Mouse (Mus musculus) heart, adult 18-20 months (tissue): ENCODE measurements at regions not wholly inside any gene's neighbourhood (a gene's known extent, or its start where the extent isn't known, plus 50 kb on each side); places are given as distances from the start of the nearest gene placed in this dataset.

Experiments
- DNase-seq, 2 experiments: peaks; one replicate each; pipeline ENCODE4 v3.0.0; 2021 to 2022; ENCODE audit warnings: mixed read lengths in 1 of 2

GRCm38 (mm10) chr7:95814865-95815264, 356.2 kb upstream of the Tenm4 start:
- DNase-seq = no peak

GRCm38 (mm10) chr7:95823539-95823938, 347.5 kb upstream of the Tenm4 start:
- no peak for DNase-seq

DNA sequence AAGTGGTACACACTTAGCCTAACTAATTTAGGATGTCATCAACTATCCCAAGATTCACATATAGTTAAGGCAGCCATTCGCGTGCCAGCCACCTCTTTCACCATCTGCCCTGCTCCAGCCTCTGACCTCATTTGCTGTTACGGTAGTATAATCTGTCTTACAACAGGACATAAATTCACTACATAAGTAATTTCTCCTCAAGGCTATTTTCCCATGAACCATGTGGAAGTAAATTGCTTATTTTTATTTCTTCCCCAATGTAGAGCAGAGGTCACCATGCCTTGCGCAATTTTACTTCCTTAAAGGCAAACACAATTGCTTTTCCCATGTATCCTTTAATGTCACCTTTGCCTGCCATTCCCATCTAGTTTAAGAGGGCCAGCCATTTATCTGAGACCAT, 341.2 kb upstream of the Tenm4 start:
- no peak for DNase-seq

DNA sequence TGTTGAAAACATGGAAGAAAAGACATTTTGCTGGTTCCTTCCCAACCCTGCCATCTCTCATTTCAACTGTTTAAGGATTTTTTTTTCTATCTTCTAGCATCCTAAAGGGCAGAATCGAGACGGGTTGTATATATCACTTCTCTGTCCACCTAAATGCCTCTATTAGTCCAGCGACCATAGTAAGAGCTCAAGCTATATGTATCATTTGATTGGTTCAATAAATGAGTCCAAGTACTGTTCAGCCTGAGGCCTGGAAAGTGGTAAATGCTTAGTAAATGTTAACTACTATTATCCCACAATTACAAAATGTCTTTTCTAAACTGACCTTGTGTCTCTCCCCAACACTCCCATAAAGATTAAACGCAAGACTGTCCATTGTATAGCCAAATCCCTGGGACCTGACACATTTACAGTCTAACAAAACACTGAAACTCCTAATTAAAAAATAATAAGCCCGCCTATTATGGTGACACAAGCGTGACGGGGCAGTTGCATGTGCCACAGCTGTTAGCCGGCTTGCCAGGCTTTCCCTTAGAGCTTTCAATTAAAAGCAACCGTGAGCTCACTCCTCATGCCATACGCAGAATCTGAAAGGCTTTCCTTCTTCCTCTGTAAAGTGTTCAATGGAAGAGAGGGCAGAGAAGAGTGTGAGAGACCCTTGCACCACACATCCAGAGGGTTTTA, 336.7 kb upstream of the Tenm4 start:
- DNase-seq = no peak

DNA sequence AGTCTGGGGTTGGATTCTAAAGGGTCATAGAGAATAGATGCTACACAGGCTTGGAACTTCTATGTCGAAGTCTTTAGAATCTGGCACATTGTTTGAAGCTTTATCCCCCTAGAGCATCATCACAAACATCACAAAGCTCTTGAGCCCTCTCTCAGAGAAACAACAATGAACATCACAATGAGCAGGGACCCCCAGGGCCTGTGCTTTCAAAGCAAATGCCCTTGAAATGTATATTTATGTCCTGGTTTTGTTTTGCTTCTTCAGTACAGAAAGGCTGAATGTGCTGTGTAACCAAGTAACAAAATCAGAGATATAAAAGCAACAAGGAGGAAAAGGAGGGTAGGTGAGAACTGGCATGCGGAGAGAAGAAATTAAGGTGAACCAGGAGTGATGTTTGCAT, 330.6 kb upstream of the Tenm4 start:
- DNase-seq = no peak

GRCm38 (mm10) chr7:95849874-95850273, 321.2 kb upstream of the Tenm4 start:
- no peak for DNase-seq

DNA sequence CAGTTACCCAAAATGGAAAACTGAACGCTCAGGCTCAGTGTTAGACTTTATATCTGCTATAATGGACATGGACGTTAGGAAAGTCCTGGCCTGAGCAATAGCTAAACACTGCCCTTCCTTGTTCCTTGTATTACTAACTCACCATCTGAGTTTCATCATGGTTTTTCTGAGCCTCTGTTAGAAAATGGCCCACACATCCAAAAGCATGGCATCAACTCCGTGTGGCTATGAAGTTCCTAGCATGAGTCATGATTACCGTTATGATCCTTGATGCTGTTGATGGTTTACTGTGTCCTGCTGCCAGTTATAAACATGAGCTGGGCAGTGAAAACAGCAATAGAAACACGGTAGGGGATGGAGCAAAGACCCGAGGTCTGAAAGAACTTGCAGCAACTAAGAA, 318.4 kb upstream of the Tenm4 start:
- no peak for DNase-seq

GRCm38 (mm10) chr7:95853225-95853812, 317.7 kb upstream of the Tenm4 start:
- no peak for DNase-seq

- DNase-seq = no peak
Measured at GRCm38 (mm10) chr7:95858247-95858646, 312.8 kb upstream of the Tenm4 start.

DNA sequence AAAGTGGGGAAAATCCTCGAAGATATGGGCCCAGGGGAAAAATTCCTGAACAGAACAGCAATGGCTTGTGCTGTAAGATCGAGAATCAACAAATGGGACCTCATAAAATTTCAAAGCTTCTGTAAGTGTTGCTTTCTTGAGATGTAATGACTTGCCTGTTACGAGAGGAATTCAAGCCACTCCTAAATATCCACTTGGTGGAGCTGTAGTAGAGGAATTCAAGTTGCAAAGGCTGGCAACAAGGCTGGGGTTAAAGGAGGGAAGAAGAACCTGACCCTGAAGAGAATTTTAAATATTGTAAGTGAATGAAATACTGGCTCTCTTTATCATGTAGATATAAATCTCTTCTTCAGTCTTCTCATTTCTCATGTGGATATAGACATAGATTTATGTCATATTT, 306.8 kb upstream of the Tenm4 start:
- DNase-seq = peak; percentile 1 to 2

GRCm38 (mm10) chr7:95865270-95865669, 305.8 kb upstream of the Tenm4 start:
- no peak for DNase-seq

DNA sequence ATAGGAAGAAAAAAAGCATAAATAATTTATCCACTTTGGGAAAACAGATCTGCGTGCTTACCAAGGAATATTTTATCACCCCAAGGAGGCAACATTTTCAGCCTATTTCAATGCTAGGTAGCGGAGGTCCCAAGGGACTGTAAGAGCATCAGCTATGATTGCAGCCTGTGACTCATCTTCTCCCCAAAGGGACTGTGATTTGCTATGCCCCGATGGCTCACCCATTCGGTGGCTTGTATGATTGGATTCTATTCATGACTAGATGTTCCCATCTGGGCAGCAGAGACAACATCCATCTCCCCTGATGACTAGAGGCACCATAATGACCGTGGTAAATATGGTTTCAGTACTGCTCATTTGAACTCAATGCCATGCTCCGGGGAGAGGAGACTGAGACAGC, 302.3 kb upstream of the Tenm4 start:
- no peak for DNase-seq

GRCm38 (mm10) chr7:95880576-95881267, 290.3 kb upstream of the Tenm4 start:
- no peak for DNase-seq

GRCm38 (mm10) chr7:95901524-95901923, 269.5 kb upstream of the Tenm4 start:
- DNase-seq = no peak

GRCm38 (mm10) chr7:95914406-95915080, 256.5 kb upstream of the Tenm4 start:
- no peak for DNase-seq

DNA sequence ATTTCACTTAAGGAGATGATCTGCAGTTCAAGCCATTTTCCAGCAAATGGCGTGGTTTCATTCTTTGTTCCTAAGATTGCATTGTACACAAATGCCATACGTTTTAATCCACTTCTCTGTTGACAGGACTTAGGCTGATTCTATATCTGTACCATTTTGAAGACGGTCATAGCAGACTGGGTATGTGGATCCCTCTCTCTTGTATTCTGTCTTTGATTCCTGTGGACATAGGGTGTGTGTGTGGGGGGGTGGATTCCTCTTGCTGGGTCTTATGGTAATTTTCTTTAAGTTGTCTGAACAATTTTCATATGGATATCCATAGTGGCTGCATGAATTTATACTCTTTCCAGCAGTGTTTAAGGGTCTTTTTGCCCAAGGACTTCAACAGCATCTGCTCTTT, 251.1 kb upstream of the Tenm4 start:
- DNase-seq = no peak

- no peak for DNase-seq
Measured at GRCm38 (mm10) chr7:95924805-95925204, 246.2 kb upstream of the Tenm4 start.

DNA sequence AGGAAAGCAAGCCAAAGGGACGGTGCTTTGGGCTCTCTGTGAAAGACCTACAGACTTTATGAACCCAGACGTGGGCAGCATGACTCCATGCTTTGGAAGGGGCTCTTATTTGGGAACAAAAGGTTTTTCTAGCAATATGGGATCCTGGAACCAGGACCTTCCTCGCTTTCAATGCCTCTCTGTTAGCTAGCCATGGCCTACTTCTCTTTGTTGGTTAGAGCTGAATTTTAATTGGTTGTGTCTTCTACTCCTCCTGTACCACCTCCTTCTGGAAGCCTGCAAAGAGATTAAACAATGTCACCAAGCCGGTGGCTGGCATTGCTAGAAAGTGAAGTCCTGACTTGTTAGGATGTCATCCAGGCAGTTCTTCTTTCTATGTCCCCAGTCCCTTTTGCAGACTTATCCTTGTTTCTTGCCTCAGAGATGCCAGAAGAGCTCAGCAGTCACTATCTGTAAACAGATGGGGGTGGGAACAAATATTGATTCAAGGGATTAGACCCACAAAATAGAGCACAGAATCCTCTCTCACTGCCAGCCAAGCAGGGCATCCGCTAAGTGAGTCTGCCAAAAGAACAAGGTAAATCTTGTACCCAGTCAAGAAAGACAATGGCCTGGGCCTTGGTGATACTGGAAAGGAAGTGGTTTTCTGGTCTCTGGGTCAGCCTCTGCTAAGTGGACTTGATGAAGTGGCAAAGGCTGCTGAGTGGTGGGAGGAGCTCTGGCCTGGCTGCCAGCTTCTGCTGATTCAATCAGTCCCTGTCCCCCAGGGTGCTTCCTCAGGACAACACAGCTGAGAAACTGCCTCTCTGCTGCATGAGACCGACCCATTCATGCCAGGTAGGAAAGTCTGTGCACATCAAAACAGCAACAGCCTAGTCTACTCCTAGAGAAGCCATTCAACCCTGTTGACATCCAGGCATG, 244.7 kb upstream of the Tenm4 start:
- DNase-seq = no peak

DNA sequence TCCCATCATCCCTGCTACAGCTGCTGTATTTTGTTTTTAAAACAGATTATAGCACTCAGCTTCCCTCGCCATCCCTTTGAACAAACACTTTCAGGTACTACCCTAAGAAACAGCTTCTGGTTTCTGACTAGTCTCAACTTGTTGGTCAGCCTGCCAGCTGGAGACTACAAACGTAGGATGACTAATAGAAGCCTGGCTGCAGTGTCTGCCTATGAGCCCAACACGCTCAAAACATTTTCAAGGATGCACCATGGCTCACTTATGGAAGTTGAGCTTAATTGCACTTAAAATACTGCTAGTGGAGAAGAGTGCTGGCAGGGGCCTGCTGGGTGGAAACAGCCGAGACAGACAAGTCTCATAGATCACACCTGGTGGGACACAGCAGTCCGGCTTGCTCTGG, 234.4 kb upstream of the Tenm4 start:
- no peak for DNase-seq

DNA sequence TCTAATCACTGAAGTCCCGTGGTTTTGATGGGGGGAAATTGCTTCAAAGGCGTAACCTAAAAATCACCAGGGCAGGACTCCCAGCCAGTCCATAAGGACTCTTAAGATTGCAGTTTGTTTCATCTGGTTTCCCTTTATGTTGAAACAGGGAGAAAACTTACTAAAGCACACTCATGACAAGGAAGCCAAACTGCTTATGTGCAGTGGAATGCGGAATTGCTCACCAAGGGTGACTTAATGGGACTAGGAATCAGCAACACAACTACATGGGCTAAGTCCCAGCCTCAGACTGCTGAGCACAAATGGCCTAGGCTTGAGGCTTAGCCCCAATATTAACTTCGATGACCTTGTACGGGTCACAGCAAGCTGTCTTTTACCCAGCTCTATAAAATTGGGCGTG, 227.6 kb upstream of the Tenm4 start:
- DNase-seq = no peak

DNA sequence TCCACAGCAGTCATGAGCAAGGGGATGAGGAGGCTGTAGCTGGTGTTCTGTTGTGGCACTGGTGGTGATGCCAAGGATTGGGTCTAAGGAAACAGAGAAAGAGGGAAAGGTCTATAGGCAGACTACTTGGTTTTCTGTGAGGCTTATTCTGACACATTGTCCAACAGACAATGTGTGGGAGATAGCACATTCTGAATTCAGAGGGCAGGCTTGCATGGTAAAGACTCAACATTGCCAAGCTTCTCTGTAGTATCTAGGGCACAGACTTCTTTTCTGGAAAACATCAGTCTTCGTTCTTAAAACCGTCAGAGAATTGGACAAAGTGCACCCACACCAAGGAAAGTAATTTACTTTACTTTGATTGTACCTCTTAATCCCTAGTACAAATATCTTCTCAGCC, 218.7 kb upstream of the Tenm4 start:
- DNase-seq = no peak

DNA sequence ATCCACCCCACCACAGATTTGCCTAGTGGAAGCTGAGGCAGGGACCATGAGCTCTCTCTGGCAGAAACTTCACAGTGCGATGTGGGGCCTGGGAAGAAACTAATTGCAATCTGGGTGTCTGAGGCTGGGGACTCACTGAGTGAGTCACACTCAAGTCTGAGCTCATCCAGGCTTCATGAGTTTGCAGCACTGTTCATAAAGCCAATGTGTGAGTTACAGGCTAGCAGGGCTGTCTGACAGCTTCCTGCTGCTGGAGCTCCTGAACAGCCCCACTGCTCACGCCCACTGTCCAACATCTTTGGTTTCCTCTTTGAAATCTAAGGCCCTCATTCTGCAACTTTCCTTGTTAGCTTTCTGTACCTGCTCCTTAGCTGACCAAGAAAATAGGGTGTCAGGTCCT, 216.5 kb upstream of the Tenm4 start:
- no peak for DNase-seq
